Mouse (Mus musculus) hindbrain, postnatal 0 days (tissue): ENCODE data around the gene Rsph3a. TPM values are rescaled to one million over a fixed set of nuclear protein-coding genes. Genes with fewer than 3 reads are reported as not detected.

Experiments
- ATAC-seq: fragments of 200-750 bp; cut with Nextera tagmentation; 2 replicates; pipeline ENCODE4 v1.8.0; 2017; ENCODE audit warnings: mild to moderate bottlenecking, moderate TSS enrichment, moderate library complexity
- DNase-seq: peaks from one replicate; pipeline ENCODE4 v3.0.0-alpha.2; 2015; ENCODE audit warnings: low spot score
- H3K27ac ChIP-seq: fragments of 300-500 bp; sonication (generic); 2 replicates; pipeline ENCODE4 v1.5.1; 2014; ENCODE audit warnings: mild to moderate bottlenecking
- H3K27me3 ChIP-seq: fragments of 300-500 bp; sonication (generic); 2 replicates; pipeline ENCODE4 v1.6.1; 2014; ENCODE audit warnings: low read length, mixed read lengths; ENCODE audit not compliant: insufficient read depth
- H3K36me3 ChIP-seq: fragments of 300-500 bp; sonication (generic); 2 replicates; pipeline ENCODE4 v1.6.1; 2014; ENCODE audit warnings: low read length, mixed read lengths; ENCODE audit not compliant: insufficient read depth
- H3K4me1 ChIP-seq: fragments of 300-500 bp; sonication (generic); 2 replicates; pipeline ENCODE4 v1.6.1; 2014; ENCODE audit warnings: antibody characterized with exemption, low read length, mixed read lengths; ENCODE audit not compliant: insufficient read depth
- H3K4me2 ChIP-seq: fragments of 300-500 bp; sonication (generic); 2 replicates; pipeline ENCODE4 v1.6.1; 2014; ENCODE audit warnings: low read depth, mild to moderate bottlenecking, low read length, moderate library complexity, mixed read lengths
- H3K4me3 ChIP-seq: fragments of 300-500 bp; sonication (generic); 2 replicates; pipeline ENCODE4 v1.5.1; 2014; ENCODE audit warnings: low read length
- H3K9ac ChIP-seq: fragments of 300-500 bp; sonication (generic); replicated peaks from 2 replicates; pipeline ENCODE4 v1.6.1; 2014; ENCODE audit warnings: mild to moderate bottlenecking, low read length, moderate library complexity, mixed read lengths
- H3K9me3 ChIP-seq: fragments of 300-500 bp; sonication (generic); 2 replicates; pipeline ENCODE4 v1.6.1; 2016; ENCODE audit warnings: low read length, mixed read lengths
- CTCF ChIP-seq: IDR thresholded peaks from 2 replicates; pipeline ENCODE4 v1.5.1; 2016; ENCODE audit warnings: antibody characterized with exemption, control low read depth, low read depth
- WGBS: fragments of 180-500 bp; shearing (Covaris S2); extraction: QIAGEN DNeasy Blood & Tissue Kit; methylation state at CpG from one replicate; pipeline ENCODE4 v1.1.7; 2014; 5-methylcytosine and 5-hydroxymethylcytosine counted together
- polyA plus RNA-seq: library from polyadenylated mRNA; unstranded; fragments of >200 nt; fragmentation: Nextera tagmentation; extraction: Ambion mirVana; gene quantifications from 2 replicates; pipeline ENCODE4 v1.2.1, GENCODE M21; 2015
- total RNA-seq: library from RNA; depleted of rRNA; stranded (reverse); fragments of >200 nt; gene quantifications from 2 replicates; pipeline ENCODE4 v1.2.3, GENCODE M21; 2014

The Rsph3a gene
- total and polyA plus RNA-seq, 2 experiments from 2014 or later: 38.7 to 67.4 TPM

DNA sequence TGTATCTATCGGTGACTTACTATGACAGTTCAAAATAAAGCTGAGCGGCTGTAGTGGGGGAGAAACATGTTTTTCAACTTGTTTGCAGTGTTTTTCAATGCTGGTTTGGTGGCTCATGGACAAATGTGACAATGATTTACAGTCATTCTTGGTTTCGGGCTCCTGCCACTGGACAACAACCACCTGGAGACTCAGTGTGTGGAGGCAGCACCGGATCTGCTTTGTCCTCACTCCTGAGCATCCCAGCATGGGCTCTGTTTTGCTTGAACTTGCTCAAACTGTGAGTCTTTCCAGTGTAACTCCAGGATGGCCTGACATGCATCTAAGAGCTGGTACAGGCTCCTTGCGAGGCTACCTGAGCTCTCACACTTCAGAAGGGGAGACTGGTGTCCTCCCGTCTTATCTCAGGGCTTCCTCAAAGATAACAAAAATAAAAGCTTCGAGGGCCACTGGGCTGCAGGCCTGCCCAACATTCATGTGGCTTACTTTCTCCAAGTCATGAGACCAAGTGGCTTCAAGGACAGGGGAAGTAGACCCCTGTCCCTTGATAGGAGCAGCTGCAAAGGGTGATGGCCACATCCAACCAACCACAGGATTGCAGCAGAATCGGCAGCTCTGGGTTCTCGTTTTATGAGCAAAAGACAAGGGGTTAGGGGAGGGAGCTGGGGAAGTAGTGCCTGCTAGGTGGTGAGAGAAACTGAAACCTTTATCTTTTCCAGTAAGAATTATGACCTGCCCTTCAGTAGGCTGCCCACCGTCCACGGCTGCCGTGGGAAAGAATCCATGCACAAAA lies 28.4 kb upstream of the Rsph3a start:
- H3K27me3 ChIP-seq: no peaks in the 10 kb centered on the region
- H3K4me2 ChIP-seq: no peak overlapping the region
- H3K4me1 ChIP-seq: no peaks in the 10 kb centered on the region
- no peak for TF ChIP-seq CTCF
- no peak overlapping the region for H3K4me3 ChIP-seq
- no peaks in the 10 kb centered on the region for H3K36me3 ChIP-seq
- no peak overlapping the region for H3K9ac ChIP-seq
- no peak overlapping the region for H3K27ac ChIP-seq
- WGBS: 81% methylated on average over 12 of the region's 12 CpGs
- ATAC-seq: no peak
- no peak for DNase-seq
- H3K9me3 ChIP-seq: no peaks in the 10 kb centered on the region

GRCm38 (mm10) chr17:7918355-7918754 lies 27.1 kb upstream of the Rsph3a start:
- H3K36me3 ChIP-seq: no peaks in the 10 kb centered on the region
- no peak overlapping the region for H3K4me3 ChIP-seq
- no peaks in the 10 kb centered on the region for H3K9me3 ChIP-seq
- no peaks in the 10 kb centered on the region for H3K27me3 ChIP-seq
- no peak overlapping the region for H3K9ac ChIP-seq
- H3K27ac ChIP-seq: no peak overlapping the region
- DNase-seq: no peak
- no peak for ATAC-seq
- H3K4me1 ChIP-seq: no peaks in the 10 kb centered on the region
- no peak for TF ChIP-seq CTCF
- no peak overlapping the region for H3K4me2 ChIP-seq
- 79% methylated on average over 2 of the region's 2 CpGs for WGBS

- no peak for ATAC-seq
- H3K9me3 ChIP-seq: no peaks in the 10 kb centered on the region
- no peak for TF ChIP-seq CTCF
- no peak overlapping the region for H3K4me2 ChIP-seq
- H3K27me3 ChIP-seq: no peaks in the 10 kb centered on the region
- no peak overlapping the region for H3K9ac ChIP-seq
- H3K36me3 ChIP-seq: no peaks in the 10 kb centered on the region
- no peaks in the 10 kb centered on the region for H3K4me1 ChIP-seq
- 81% methylated on average over 2 of the region's 2 CpGs for WGBS
- peak; percentile 0 for DNase-seq
- no peak overlapping the region for H3K4me3 ChIP-seq
- no peak overlapping the region for H3K27ac ChIP-seq
Observed at GRCm38 (mm10) chr17:7919209-7919608, 26.2 kb upstream of the Rsph3a start.

DNA sequence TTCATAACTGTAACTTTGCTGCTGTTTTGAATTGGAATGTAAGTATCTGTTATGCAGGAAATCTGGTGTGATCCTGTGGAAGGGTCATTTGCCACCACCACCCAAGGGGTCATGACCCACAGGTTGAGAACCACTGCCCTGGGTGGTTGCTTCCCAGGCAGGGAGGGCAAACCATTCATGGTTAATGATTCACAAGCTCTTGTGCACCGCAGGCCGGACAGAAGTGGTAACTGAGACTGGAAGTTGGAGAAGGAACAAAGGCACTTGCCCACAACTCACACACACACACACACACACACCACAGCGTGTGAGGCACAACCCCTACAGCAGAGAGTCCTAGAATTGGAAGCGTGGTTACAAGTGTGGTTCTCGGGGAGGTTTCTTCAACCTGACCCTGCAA lies 22.9 kb upstream of the Rsph3a start:
- no peak overlapping the region for H3K27ac ChIP-seq
- H3K4me3 ChIP-seq: no peak overlapping the region
- H3K9ac ChIP-seq: no peak overlapping the region
- 79% methylated on average over 5 of the region's 5 CpGs for WGBS
- no peaks in the 10 kb centered on the region for H3K9me3 ChIP-seq
- H3K4me1 ChIP-seq: no peaks in the 10 kb centered on the region
- TF ChIP-seq CTCF: no peak
- DNase-seq (peak; percentile 0), ATAC-seq (no peak)
- no peak overlapping the region for H3K4me2 ChIP-seq
- H3K27me3 ChIP-seq: no peaks in the 10 kb centered on the region
- H3K36me3 ChIP-seq: no peaks in the 10 kb centered on the region

DNA sequence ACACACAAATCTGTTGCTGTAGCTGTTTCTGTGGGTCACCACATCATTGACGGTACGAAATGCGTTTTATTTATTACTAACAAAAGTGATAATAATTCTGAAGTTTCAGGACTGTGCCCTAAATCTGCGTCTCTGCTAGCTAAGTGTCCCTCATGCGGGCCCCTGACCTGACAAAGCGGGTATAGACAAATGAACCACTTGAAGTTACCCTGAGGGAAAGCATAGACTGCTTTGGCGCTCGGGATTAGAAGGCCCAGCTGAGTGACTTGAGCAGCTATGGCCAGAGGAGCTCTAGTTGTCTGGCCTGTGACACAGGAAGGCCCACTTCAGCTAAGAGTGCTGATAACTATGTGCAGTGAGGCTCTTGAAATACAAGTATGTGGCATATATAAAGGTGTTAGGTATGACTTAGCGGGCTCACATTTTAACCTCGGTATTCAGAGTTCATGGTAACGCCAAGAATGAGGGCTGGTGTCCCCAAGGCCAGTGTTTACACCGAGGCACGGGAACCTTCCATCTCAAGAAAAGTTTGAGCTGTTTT lies 21.2 kb upstream of the Rsph3a start:
- Histone ChIP-seq H3K9ac (no peak overlapping the region), H3K4me3 (no peak overlapping the region)
- 95% methylated on average over 13 of the region's 13 CpGs for WGBS

DNA sequence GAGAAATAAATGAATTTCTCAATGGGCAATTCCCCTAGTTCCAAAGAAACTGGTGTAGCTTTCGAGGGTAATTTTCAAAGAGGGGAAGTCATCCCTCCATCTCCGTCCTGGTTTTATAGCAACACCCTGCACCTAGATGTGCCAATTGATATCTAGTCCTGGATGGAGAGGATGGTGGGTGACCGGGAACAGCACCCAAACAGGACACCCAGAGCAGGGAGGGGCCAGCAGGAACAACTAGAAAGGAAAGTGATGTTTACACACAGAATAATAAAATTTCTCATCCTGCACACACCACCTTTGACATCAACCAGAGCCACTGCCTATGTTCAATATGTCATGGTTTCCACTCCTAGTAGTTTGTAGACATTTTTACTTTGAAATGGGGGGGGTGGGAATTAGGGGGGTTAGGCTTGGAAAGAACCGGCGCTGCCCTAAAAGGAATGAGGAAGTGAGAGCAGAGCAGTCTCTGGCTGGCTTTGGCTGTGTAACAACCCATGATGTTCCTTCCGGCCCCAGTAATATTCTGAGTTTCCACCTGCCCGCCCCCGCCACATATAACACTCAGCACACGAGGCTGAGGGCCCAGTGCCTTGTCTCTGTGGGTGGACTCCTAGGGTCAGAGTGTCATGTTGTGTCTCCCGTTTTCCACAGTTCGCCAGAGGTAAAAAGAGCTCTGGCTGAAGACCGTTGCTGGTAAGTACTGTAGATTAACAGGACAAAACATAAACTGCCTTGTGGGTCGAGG lies 19.8 kb upstream of the Rsph3a start, which contains the start of gene Tagap:
TSS of gene Tagap (plus strand) at position 588 of the 748 bp plus-strand sequence.
- 67% methylated on average over 13 of the region's 13 CpGs for WGBS
- ATAC-seq (no peak), DNase-seq (peak; percentile 1)
- no peaks in the 10 kb centered on the region for H3K4me1 ChIP-seq
- TF ChIP-seq CTCF: no peak
- H3K4me3 ChIP-seq: no peak within 1 kb of the TSS
- H3K4me2 ChIP-seq: no peak within 1 kb of the TSS
- no peaks in the 10 kb centered on the region for H3K36me3 ChIP-seq
- no peaks in the 10 kb centered on the region for H3K9me3 ChIP-seq
- H3K27me3 ChIP-seq: no peaks in the 10 kb centered on the region
- H3K9ac ChIP-seq: no peak within 1 kb of the TSS
- no peak within 1 kb of the TSS for H3K27ac ChIP-seq

More for the DNA sequence above, 21.2 kb upstream of the Rsph3a start:
- Histone ChIP-seq H3K9me3 (no peaks in the 10 kb centered on the region), H3K27ac (no peak overlapping the region), H3K4me1 (no peaks in the 10 kb centered on the region), H3K36me3 (no peaks in the 10 kb centered on the region), H3K4me2 (no peak overlapping the region), H3K27me3 (no peaks in the 10 kb centered on the region)
- DNase-seq (peak; percentile 0), ATAC-seq (no peak)
- no peak for TF ChIP-seq CTCF
